ENCODE assay signal across 8 mouse cellular contexts in the genomic region with DNA sequence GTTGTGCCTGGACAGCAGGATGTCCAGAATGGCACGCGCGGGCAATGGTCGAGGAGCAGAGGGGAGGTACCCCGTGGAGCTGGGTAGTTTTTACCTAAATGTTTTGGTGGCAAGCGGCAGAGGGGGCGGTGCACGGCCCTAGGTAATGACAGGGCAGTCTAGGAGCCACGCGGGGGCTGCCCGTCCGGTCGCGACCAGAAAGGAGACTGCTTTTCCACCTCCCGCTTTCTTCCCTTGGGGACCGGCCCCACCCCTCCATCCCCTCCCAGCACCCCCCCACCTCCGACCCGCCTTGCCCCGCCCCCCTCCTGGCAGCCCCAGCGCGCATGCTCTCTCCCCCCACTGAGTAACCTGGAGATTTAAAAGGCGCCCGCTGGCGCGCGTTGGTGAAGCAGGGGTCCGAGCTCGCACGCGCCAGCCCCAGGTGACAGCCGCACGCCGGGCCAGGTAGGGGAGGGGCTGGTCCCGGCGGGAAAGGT. TPM values are rescaled to one million over a fixed set of nuclear protein-coding genes. Genes with fewer than 3 reads are reported as not detected.
A peak's percentile ranks its signal among the peaks of the same experiment; 100 is the strongest.
DNase-seq lines count a peak whose midpoint lies in the region; ATAC-seq and TF ChIP-seq lines count a peak whose summit lies in the region.

A gene (plus strand): TSS at position 362 of the 479 bp plus-strand sequence.

- peaks cover 22% of the 10 kb centered on the region; the same call in 1 of the 2 replicates for H3K27me3 ChIP-seq in lung, postnatal 0 days (replicated peaks; ENCODE audit: insufficient read depth, low read length)

- no peaks in the 10 kb centered on the region for H3K9me3 ChIP-seq in lung, postnatal 0 days (ENCODE audit: low read length)

- H3K4me1 ChIP-seq in lung, postnatal 0 days (ENCODE audit: insufficient read depth, low read depth, low read length): 0 out of 2 replicates have a peak, but pooled peaks cover 4% of the 10 kb centered on the region

- H3K27ac ChIP-seq in lung, postnatal 0 days (ENCODE audit: low read length): peak within 1 kb of the TSS; percentile 54; the same call in 1 of the 2 replicates

- peak within 1 kb of the TSS; percentile 42 for H3K9ac ChIP-seq in lung, postnatal 0 days (replicated peaks; ENCODE audit: low read depth)

- 0% methylated on average over 27 of the region's 35 CpGs for WGBS in lung, postnatal 0 days

- no peaks in the 10 kb centered on the region for H3K36me3 ChIP-seq in lung, postnatal 0 days (ENCODE audit: insufficient read depth, low read length)

- H3K4me2 ChIP-seq in lung, postnatal 0 days (replicated peaks; ENCODE audit: low read depth, low read length): peak within 1 kb of the TSS; percentile 99

- TF ChIP-seq EP300 in lung, postnatal 0 days (IDR thresholded peaks at IDR 0.05): no peak

- TF ChIP-seq CTCF in lung, postnatal 0 days (IDR thresholded peaks at IDR 0.05): no peak

- peak; percentile 96 for DNase-seq in heart, adult 11 months
- no peak for DNase-seq in heart, adult 8-10 months (ENCODE audit: low spot score)
- peak; percentile 76 for DNase-seq in adrenal gland, postnatal 10 days
- no peak for DNase-seq in gonadal fat pad, adult 2 months (ENCODE audit: low read depth)
- peak; percentile 51 to 52 for DNase-seq in kidney, adult 8-10 months
- DNase-seq in lung, postnatal 0 days (ENCODE audit: low spot score): peak; percentile 48
- peak; percentile 67 for DNase-seq in yolk sac, embryonic 10.5 days (ENCODE audit: low spot score)
- no peak for DNase-seq in T-cell, adult 2 months (ENCODE audit: low spot score)

- H3K4me3 ChIP-seq in lung, postnatal 0 days (ENCODE audit: low read depth, low read length): peak within 1 kb of the TSS; percentile 67

- ATAC-seq in lung, postnatal 0 days: peak; percentile 62

RNA-seq across cellular contexts. Expression of the gene that starts here (rescaled TPM):
- 1 to 10 TPM; 2.4 to 4.7 (median 3.3) TPM for total RNA-seq in heart, adult 8-10 months (2022)
- total RNA-seq in adrenal gland, postnatal 10 days (2021): 10 to 100 TPM in 1 of 2 experiments, 1 to 10 TPM in 1; 9.9 to 13.8 TPM
- polyA plus RNA-seq in gonadal fat pad, adult 2 months (2012; rRNA removed): 41.0 and 59.1 TPM in 2 replicates
- 5.7 and 6.9 TPM in 2 replicates for polyA plus RNA-seq in lung, postnatal 0 days (2015; fragmentation: Nextera tagmentation; extraction: Ambion mirVana)

Comparison
In these comparisons a context has a peak if more than half of its experiments do, and no peak if none do; other contexts are left out.
1. DNase-seq: peak in heart, adult 11 months (single experiment), adrenal gland, postnatal 10 days (single experiment), kidney, adult 8-10 months (2 of 2), lung, postnatal 0 days (single experiment) and yolk sac, embryonic 10.5 days (single experiment); none in heart, adult 8-10 months (single experiment), gonadal fat pad, adult 2 months (single experiment) and T-cell, adult 2 months (single experiment).